In genomic region chr5:112864719-112865367, GRCm38 (mm10) we compare ENCODE assay signal across 9 mouse cellular contexts. TPM values are rescaled to one million over a fixed set of nuclear protein-coding genes. Genes with fewer than 3 reads are reported as not detected.
DNase-seq lines count a peak whose midpoint lies in the region; ATAC-seq and TF ChIP-seq lines count a peak whose summit lies in the region.
"Had no signal": no experiment of that assay in that cellular context is flagged by ENCODE, and none has a peak within 500 bp of the region (broad histone marks: within the 10 kb centered on the region; RNA-seq: fewer than 3 reads in every experiment).

No protein-coding gene starts in this region.

- H3K27me3 ChIP-seq in hindbrain, embryonic 10.5 days (ENCODE audit: insufficient read depth, poor library complexity, severe bottlenecking) = peaks cover 80% of the 10 kb centered on the region
- H3K27me3 ChIP-seq in hindbrain, embryonic 16.5 days (replicated peaks; ENCODE audit: control insufficient read depth, insufficient read depth, low read length) = peaks cover 2% of the 10 kb centered on the region
- H3K27me3 ChIP-seq in embryonic facial prominence, embryonic 11.5 days (ENCODE audit: control insufficient read depth, insufficient read depth, low read length) = no peaks in the 10 kb centered on the region
- H3K27me3 ChIP-seq in limb, embryonic 11.5 days (ENCODE audit: control insufficient read depth, insufficient read depth, low read length) = no peaks in the 10 kb centered on the region
- H3K27me3 ChIP-seq in thymus, adult 2 months (ENCODE audit: control insufficient read depth, insufficient read depth, low read length) = no peaks in the 10 kb centered on the region

- peaks cover 25% of the 10 kb centered on the region for H3K4me1 ChIP-seq in hindbrain, embryonic 10.5 days (replicated peaks)
- H3K4me1 ChIP-seq in hindbrain, embryonic 16.5 days (ENCODE audit: control insufficient read depth, insufficient read depth, low read depth, low read length) = no peaks in the 10 kb centered on the region
- H3K4me1 ChIP-seq in embryonic facial prominence, embryonic 11.5 days (ENCODE audit: control insufficient read depth, insufficient read depth, low read length) = no peaks in the 10 kb centered on the region
- no peaks in the 10 kb centered on the region for H3K4me1 ChIP-seq in limb, embryonic 11.5 days (ENCODE audit: control insufficient read depth, insufficient read depth, low read length)
- no peaks in the 10 kb centered on the region for H3K4me1 ChIP-seq in thymus, adult 2 months (replicated peaks; ENCODE audit: control insufficient read depth, insufficient read depth, low read length)
- H3K4me1 ChIP-seq: limb, embryonic 15.5 days had no signal

- TF ChIP-seq CTCF in thymus, adult 2 months (IDR thresholded peaks at IDR 0.05; ENCODE audit: borderline replicate concordance, control insufficient read depth, extremely low read depth, insufficient read depth, low read length, poor library complexity) = peak; percentile 44; the same call in 1 of the 2 replicates

- H3K4me2 ChIP-seq in hindbrain, embryonic 16.5 days (ENCODE audit: low read length) = no peak overlapping the region
- no peak overlapping the region for H3K4me2 ChIP-seq in embryonic facial prominence, embryonic 11.5 days (ENCODE audit: low read depth, low read length)
- no peak overlapping the region for H3K4me2 ChIP-seq in limb, embryonic 11.5 days (ENCODE audit: low read depth, severe bottlenecking)
- H3K4me2 ChIP-seq: limb, embryonic 15.5 days had no signal

- peak; percentile 59 for DNase-seq in hindbrain, embryonic 10.5 days (ENCODE audit: low spot score)
- DNase-seq in 416B (ENCODE audit: low read depth) = peak; percentile 19
- DNase-seq in adrenal gland, postnatal 10 days = peak; percentile 73
- peak; percentile 52 for DNase-seq in embryonic facial prominence, embryonic 11.5 days (ENCODE audit: low spot score)
- DNase-seq in limb, embryonic 11.5 days (ENCODE audit: low spot score) = peak; percentile 77
- peak; percentile 36 for DNase-seq in thymus, adult 2 months

- no peak overlapping the region for H3K9ac ChIP-seq in hindbrain, embryonic 16.5 days (ENCODE audit: low read depth, low read length)
- H3K9ac ChIP-seq in embryonic facial prominence, embryonic 11.5 days (replicated peaks; ENCODE audit: low read length) = no peak overlapping the region
- no peak overlapping the region for H3K9ac ChIP-seq in limb, embryonic 11.5 days (ENCODE audit: low read length)
- H3K9ac ChIP-seq: limb, embryonic 15.5 days had no signal

- no peak overlapping the region for H3K27ac ChIP-seq in hindbrain, embryonic 10.5 days
- no peak overlapping the region for H3K27ac ChIP-seq in hindbrain, embryonic 16.5 days (ENCODE audit: low read depth, low read length)
- H3K27ac ChIP-seq in embryonic facial prominence, embryonic 11.5 days (replicated peaks; ENCODE audit: low read depth, low read length) = no peak overlapping the region
- H3K27ac ChIP-seq in limb, embryonic 11.5 days (replicated peaks; ENCODE audit: low read depth, low read length) = no peak overlapping the region
- H3K27ac ChIP-seq in thymus, adult 2 months (ENCODE audit: control insufficient read depth, insufficient read depth, low read length) = no peak overlapping the region
- H3K27ac ChIP-seq: limb, embryonic 15.5 days had no signal

- H3K4me3 ChIP-seq in hindbrain, embryonic 10.5 days = no peak overlapping the region
- no peak overlapping the region for H3K4me3 ChIP-seq in hindbrain, embryonic 16.5 days (ENCODE audit: low read length)
- H3K4me3 ChIP-seq in embryonic facial prominence, embryonic 11.5 days (ENCODE audit: low read depth, low read length) = no peak overlapping the region
- no peak overlapping the region for H3K4me3 ChIP-seq in limb, embryonic 11.5 days (ENCODE audit: low read depth, low read length)
- no peak overlapping the region for H3K4me3 ChIP-seq in thymus, adult 2 months (ENCODE audit: control insufficient read depth, insufficient read depth, low read length)
- H3K4me3 ChIP-seq: limb, embryonic 15.5 days had no signal

- no peaks in the 10 kb centered on the region for H3K9me3 ChIP-seq in hindbrain, embryonic 10.5 days
- no peaks in the 10 kb centered on the region for H3K9me3 ChIP-seq in hindbrain, embryonic 16.5 days (ENCODE audit: control insufficient read depth, low read length)
- H3K9me3 ChIP-seq in embryonic facial prominence, embryonic 11.5 days (replicated peaks; ENCODE audit: control insufficient read depth, low read length) = no peaks in the 10 kb centered on the region
- no peaks in the 10 kb centered on the region for H3K9me3 ChIP-seq in limb, embryonic 11.5 days (ENCODE audit: control insufficient read depth, low read length)
- H3K9me3 ChIP-seq: limb, embryonic 15.5 days had no signal

- 52% methylated on average over 4 of the region's 4 CpGs for WGBS in hindbrain, embryonic 10.5 days
- 50% methylated on average over 4 of the region's 4 CpGs for WGBS in hindbrain, embryonic 16.5 days
- WGBS in embryonic facial prominence, embryonic 11.5 days = 57% methylated on average over 4 of the region's 4 CpGs
- 45% methylated on average over 4 of the region's 4 CpGs for WGBS in limb, embryonic 11.5 days
- 53% methylated on average over 4 of the region's 4 CpGs for WGBS in thymus, adult 2 months

- H3K36me3 ChIP-seq in hindbrain, embryonic 10.5 days = no peaks in the 10 kb centered on the region
- H3K36me3 ChIP-seq in hindbrain, embryonic 16.5 days (ENCODE audit: control insufficient read depth, insufficient read depth, low read length) = no peaks in the 10 kb centered on the region
- H3K36me3 ChIP-seq in embryonic facial prominence, embryonic 11.5 days (replicated peaks; ENCODE audit: control insufficient read depth, insufficient read depth, low read depth, low read length) = no peaks in the 10 kb centered on the region
- no peaks in the 10 kb centered on the region for H3K36me3 ChIP-seq in limb, embryonic 11.5 days (ENCODE audit: control insufficient read depth, insufficient read depth, low read length)
- H3K36me3 ChIP-seq in thymus, adult 2 months (ENCODE audit: control insufficient read depth, insufficient read depth, low read length) = no peaks in the 10 kb centered on the region
- H3K36me3 ChIP-seq: limb, embryonic 15.5 days had no signal

- TF ChIP-seq POLR2A in thymus, adult 2 months (IDR thresholded peaks at IDR 0.05; ENCODE audit: control insufficient read depth, extremely low read depth, insufficient read depth, low read length, poor library complexity) = no peak

- no peak; the same call in 1 of the 2 replicates for ATAC-seq in hindbrain, embryonic 16.5 days
- ATAC-seq in embryonic facial prominence, embryonic 11.5 days (replicated peaks; ENCODE audit: insufficient number of reproducible peaks, low FRiP score, low TSS enrichment, low read depth) = peak; percentile 44; the same call in 1 of the 2 replicates
- peak; percentile 36; the same call in 1 of the 2 replicates for ATAC-seq in limb, embryonic 11.5 days (ENCODE audit: insufficient number of reproducible peaks, low FRiP score, low TSS enrichment, low read depth)
- no peak for ATAC-seq in monocyte, adult 5-6 weeks (replicated peaks; ENCODE audit: insufficient number of reproducible peaks, low FRiP score, low TSS enrichment, poor library complexity, severe bottlenecking)

RNA-seq across cellular contexts. Expression of gene Myo18b, which starts 31.3 kb away (rescaled TPM):
- 0.30 and 0.65 TPM in 2 replicates for polyA plus RNA-seq in hindbrain, embryonic 10.5 days (2016; fragmentation: Nextera tagmentation; extraction: Ambion mirVana)
- polyA plus RNA-seq in hindbrain, embryonic 16.5 days (2015; fragmentation: Nextera tagmentation; extraction: Ambion mirVana) = 1.2 TPM in 2 replicates
- total RNA-seq in adrenal gland, postnatal 10 days (2021) = 10 to 100 TPM in 1 of 2 experiments, 1 to 10 TPM in 1; 6.4 to 20.1 TPM
- 0.14 and 0.52 TPM in 2 replicates for polyA plus RNA-seq in embryonic facial prominence, embryonic 11.5 days (2014; fragmentation: Nextera tagmentation; extraction: Ambion mirVana)
- polyA plus RNA-seq in limb, embryonic 11.5 days (2014; fragmentation: Nextera tagmentation; extraction: Ambion mirVana) = 0.48 and 0.79 TPM in 2 replicates
- 0.36 and 3.8 TPM in 2 replicates for polyA plus RNA-seq in thymus, adult 2 months (2012; rRNA removed)
- total RNA-seq in monocyte, adult 5-6 weeks (2017) = 0.19 TPM in 1 of 3 replicates, not detected in the others

Comparison
In these comparisons a context has a peak if more than half of its experiments do, and no peak if none do; other contexts are left out.
1. DNase-seq: peak in every context shown above with its lines; median percentile 77 in limb, embryonic 11.5 days; 73 in adrenal gland, postnatal 10 days; 59 in hindbrain, embryonic 10.5 days; 52 in embryonic facial prominence, embryonic 11.5 days; 36 in thymus, adult 2 months; 19 in 416B.
2. ATAC-seq: peak in embryonic facial prominence, embryonic 11.5 days (single experiment) and limb, embryonic 11.5 days (single experiment); none in hindbrain, embryonic 16.5 days (single experiment) and monocyte, adult 5-6 weeks (single experiment).